Mouse (Mus musculus) brain, embryonic 14.5 days (tissue): Measurements from ENCODE around the gene Svs1. TPM values are rescaled to one million over a fixed set of nuclear protein-coding genes. Genes with fewer than 3 reads are reported as not detected.
"Not testable (repeated sequence)": the region's sequence is repeated elsewhere in the genome, so short reads cannot be mapped to it uniquely, and the experiment has no call there.

Experiments used
- DNase-seq: peaks from one replicate; pipeline ENCODE4 v3.0.0-alpha.2; 2011; ENCODE audit warnings: low read depth
- CTCF ChIP-seq: fragments of 200-500 bp; IDR thresholded peaks from 2 replicates; pipeline ENCODE4 v1.5.1; 2012; ENCODE audit warnings: inconsistent platforms, mild to moderate bottlenecking, moderate library complexity, borderline replicate concordance; ENCODE audit not compliant: insufficient read depth, insufficient read length; ENCODE audit errors: extremely low read depth
- POLR2A ChIP-seq: fragments of 200-500 bp; IDR thresholded peaks from 2 replicates; pipeline ENCODE4 v1.6.1; 2012; ENCODE audit warnings: mild to moderate bottlenecking, inconsistent platforms, borderline replicate concordance; ENCODE audit not compliant: poor library complexity, insufficient read depth, insufficient read length, severe bottlenecking; ENCODE audit errors: extremely low read depth
- polyA plus RNA-seq: library from polyadenylated mRNA; depleted of rRNA; stranded (reverse); fragments of >200 nt; gene quantifications from 2 replicates; pipeline ENCODE4 v1.2.3, GENCODE M21; 2012; rRNA removed

Svs1 gene
- not detected in 2 replicates for polyA plus RNA-seq

DNA sequence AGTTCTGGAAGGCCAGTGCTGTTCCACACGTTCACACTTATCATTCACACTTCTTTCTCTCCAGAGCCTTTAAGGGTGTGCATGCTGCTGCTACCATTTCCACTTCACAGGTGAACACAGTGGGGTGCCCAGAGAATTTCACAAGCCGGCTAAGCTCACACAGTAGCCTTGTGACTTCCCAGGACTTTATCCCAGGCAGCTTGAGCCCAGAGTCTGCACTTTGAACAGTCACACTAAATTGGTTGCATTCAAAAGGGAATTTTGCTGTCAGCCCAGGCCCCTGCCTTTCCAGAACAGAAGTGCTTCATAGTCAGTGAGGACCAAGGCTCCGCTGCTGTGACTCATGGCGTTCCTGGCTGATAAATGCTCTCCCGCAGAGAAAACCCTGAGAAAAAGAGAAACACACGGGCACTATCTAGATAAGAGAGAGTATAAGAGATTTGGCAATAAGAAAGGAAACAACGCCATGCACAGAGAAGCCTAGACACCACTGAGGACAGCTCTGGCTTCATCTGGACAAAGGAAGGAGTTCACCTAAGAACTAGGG, at the start of gene Svs1:
Svs1 (plus strand) TSS at position 418 of the 547 bp plus-strand sequence.
- peak; percentile 9 for DNase-seq
- TF ChIP-seq POLR2A, result no peak
- no peak for TF ChIP-seq CTCF

DNA sequence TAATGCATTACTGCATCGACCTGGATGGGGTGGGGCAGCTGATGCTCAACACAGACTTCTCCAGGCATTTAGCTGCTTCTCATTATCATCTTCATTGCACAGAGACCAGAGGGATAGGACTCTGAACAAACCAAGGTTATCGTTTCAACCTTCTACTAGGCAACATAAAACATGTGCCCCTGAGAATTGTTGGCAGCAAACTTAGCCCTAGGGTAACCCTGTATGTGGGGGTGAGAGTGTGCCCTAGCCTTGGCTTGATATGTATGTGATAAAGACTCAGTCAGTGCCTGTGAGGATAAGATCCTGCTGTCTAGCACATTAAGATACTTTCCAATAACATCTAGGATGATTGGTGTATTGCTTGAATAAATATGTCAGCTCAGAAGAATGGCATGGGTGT, 37.1 kb upstream of the Svs1 start:
- TF ChIP-seq CTCF, result no peak
- no peak for TF ChIP-seq POLR2A
- DNase-seq, result no peak

DNA sequence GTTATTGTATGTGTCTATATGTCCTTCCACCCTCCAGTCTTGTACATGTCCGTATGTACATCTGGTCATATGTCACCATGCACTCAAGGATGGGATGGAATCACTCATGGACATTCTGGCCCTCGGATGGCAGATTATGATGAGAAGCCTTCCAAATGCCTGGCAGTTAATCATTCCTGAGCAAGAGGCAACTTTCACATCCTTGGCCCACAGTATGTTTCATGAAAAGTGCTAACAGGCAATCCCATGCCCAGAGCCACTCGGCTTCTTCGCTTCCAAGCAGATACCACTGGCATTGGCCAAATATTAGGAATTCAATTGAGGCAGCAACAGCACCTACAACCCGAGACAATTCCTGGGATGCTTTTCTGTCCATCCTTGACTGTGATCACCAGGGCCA, 36.0 kb upstream of the Svs1 start:
- no peak for DNase-seq
- TF ChIP-seq POLR2A (no peak), CTCF (no peak)

DNA sequence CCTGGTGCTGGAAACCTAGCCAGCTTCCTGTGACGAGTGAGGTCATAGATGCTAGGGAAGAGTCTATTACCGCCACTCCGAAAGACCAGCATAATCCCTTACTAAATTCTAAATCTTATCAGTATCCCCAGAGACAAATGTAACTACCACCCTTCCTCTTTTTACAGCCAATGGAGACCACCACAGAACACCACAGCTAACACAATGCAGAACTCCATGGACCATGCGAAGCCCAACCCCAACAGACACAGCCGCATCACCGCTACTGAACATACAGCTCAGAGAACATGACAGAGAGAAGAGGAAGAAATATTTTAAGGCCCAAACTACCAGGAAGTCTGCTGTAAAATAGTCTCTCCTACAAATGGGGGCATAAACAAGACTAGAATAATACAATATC, 35.0 kb upstream of the Svs1 start:
- TF ChIP-seq CTCF (no peak), POLR2A (no peak)

DNA sequence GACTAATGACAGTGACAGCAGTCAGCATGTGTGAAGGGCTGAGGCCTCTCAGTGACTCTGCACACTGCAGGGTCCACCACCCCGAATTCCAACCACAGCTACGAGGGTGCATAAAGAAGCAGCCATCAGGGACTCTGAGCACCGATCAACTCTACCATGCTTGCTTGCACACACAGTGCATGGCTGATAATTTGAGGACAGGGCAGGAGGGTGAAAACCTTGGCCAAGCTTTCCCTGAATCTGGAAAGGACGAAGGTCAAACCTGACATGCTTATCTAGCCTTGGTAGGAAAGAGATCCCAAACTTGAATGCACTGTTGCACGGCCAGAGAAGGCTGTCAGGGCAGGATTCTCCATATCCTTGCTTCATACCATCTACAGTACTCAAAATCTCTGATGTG, 33.4 kb upstream of the Svs1 start:
- no peak for DNase-seq
- no peak for TF ChIP-seq POLR2A
- TF ChIP-seq CTCF, result no peak

More for the DNA sequence above, 35.0 kb upstream of the Svs1 start:
- DNase-seq, result no peak

DNA sequence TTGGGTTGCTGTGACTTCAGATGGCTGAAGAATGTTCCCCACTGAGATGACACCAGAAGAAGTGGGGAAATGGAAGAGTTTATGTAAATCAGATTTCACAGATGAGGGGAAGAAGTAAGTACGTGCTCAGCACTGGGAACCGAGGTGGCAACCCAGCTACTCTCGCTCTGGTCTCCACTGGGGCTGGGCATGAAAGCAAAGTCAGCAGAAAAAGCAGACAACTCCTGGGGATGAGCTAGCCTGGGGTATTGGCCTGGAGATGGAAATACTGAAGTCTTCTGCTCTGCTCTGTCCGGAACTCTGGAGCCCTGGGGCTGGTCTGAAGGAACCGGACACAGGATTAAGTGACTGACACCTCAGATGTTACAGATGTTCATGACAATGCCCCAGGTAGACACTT, 32.5 kb upstream of the Svs1 start:
- TF ChIP-seq CTCF, result no peak
- no peak for TF ChIP-seq POLR2A

DNA sequence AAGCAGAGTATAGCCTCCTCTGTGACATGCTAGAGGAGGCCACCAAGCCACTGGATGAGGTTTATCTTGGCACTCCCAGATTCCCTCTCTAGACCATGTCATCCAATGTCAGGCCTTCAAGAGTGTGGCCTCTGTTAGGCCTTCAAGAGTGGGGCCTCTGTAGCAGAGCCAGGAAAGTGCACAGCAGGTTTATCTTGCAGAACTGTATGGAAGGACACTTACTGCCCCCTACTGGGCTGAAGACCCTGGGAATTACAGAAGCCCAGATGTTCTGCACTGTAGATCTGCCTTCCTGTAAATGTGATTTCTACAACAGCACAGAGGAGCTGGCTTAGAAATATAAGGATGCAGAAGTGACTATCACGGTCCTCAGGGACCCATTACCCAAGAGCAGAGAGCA, 31.7 kb upstream of the Svs1 start:
- peak; percentile 69 for DNase-seq
- TF ChIP-seq CTCF (peak; percentile 59; the same call in 1 of the 2 replicates), POLR2A (no peak)

More for the DNA sequence above, 32.5 kb upstream of the Svs1 start:
- DNase-seq, result no peak

DNA sequence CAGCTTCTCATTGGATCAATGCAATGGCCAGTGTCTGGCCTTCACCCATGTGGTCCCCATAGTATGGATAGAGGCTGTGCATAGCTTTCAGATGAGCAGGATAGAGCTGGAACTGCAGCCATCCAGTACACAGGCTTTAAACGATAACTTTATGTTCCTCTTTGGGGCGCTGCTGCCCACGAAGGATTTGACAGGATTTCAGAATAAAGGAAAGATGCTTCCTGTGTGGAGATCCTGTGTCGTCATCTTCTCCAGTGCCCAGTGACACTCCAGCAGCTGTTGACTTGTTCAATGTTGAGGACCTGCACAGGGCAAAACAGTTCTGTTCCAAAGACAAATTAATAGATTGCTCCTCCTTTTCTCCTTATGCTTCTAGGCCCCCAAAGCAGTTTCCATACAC, 29.9 kb upstream of the Svs1 start:
- DNase-seq, result no peak
- TF ChIP-seq CTCF (no peak), POLR2A (no peak)

DNA sequence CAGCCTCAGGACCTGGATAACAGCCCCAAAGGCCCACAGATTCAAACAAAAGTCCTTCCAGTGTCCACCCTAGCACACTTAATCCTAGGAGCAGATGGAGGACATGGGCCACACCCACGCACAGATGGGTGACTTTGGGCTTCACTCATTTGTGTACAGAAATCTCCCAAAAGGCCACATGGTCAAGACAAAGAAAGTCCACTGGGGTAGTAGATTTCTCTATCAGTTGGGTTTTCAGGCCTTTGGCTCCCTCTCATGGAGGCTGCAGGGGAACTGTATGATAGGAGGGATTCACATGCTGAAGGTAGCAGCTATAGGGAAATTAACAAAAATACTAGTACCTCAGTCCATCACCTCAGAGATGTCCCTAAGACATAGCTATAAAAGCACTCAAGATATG, 28.6 kb upstream of the Svs1 start:
- DNase-seq, result peak; percentile 63
- TF ChIP-seq POLR2A (no peak), CTCF (peak; percentile 45; the same call in 1 of the 2 replicates)

DNA sequence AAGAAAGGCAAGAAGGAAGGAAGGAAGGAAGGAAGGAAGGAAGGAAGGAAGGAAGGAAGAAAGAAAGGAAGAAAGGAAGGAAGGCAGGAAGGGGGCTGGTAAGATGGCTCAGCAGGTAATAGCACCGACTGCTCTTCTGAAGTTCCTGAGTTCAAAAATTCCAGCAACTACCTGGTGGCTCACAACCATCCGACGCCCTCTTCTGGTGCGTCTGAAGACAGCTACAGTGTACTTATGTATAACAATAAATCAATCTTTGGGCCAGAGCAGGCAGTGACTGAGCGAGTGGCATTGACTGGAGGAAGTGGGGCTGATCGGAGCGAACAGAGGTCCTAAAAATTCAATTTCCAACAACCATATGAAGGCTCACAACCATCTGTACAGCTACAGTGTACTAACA, 27.5 kb upstream of the Svs1 start:
- peak; percentile 39; the same call in 1 of the 2 replicates for TF ChIP-seq CTCF
- peak; percentile 50 for DNase-seq

DNA sequence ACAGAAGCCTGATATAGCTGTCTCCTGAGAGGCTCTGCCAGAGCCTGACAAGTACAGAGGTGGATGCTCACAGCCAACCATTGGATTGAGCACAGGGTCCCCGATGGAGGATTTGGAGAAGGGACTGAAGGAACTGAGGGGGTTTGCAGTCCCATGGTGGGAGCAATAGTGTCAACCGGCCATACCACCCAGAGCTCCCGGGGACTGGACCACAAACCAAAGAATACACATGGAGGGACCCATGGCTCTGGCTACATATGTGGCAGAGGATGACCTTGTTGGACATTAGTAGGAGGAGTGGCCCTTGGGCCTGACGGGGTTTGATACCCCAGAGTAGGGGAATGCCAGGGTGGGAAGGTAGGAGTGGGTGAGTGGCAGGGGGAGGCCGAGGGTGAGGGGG, 20.0 kb upstream of the Svs1 start:
- not testable (repeated sequence) for DNase-seq

DNA sequence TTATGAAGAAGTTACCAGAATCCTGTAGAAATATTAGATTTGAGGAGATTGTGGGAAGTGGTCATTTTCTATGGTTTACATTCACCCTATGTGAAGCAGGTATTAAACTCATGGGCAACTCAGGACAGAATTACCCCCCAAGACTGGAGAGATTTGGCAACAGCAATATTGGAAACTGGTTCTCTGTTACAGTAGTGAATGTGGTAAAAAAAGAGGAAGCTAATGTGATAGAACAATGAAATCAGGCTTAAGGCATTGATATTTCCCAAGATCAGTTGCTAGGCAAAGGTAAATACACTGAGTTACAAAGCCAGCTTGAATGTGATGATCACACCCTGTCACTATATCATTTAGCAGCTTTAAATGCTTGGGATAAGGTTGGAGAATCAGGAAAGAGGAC, 18.8 kb upstream of the Svs1 start:
- TF ChIP-seq CTCF (no peak), POLR2A (no peak)
- DNase-seq, result no peak

DNA sequence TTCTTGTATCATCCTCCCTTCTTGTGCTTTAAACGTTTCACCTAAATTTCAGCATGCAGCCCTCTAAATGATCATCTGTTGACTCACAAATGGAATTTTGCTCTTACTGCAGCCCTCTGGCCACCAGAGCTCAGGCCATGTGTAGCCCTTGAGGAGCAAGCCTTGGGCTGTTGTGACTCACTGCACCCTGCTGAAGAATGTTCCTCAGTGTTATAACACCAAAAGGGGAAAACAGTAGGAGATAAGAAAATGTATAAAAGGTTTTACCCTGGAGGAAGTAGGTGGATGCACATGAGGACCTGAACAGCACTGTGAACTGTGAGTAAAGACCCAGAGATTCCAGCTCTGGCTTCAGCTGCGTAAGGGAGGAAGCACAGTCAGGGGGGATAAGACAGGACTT, 12.0 kb upstream of the Svs1 start, which contains the start of gene Doxl2:
Doxl2 (plus strand) TSS at position 301 of the 400 bp plus-strand sequence.
- DNase-seq, result no peak
- TF ChIP-seq CTCF (no peak), POLR2A (no peak)

DNA sequence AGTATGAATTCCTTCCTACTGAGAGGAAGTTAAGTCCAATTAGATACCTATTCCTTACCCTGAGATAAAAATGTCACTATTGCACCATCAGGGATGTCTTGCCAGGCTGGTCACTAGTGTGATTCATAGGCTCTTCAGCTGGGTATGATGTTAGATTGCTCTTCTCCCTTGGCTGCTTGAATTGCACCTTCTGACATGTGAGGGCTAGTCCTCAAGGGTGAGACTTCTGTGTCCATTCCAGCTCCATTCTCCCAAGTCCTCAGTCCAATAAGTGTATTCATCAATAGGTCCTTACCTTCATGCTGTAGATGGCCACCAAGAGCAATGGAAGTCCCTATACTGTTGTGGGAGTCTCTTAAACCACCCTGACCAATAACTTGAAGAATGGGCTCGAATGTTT, 7.0 kb upstream of the Svs1 start:
- TF ChIP-seq POLR2A (no peak), CTCF (no peak)

More for the DNA sequence above, 7.0 kb upstream of the Svs1 start:
- DNase-seq, result no peak
